Mouse (Mus musculus) liver, adult 2 months (tissue): ENCODE results near the gene Svop.

Source experiments
- CTCF ChIP-seq: fragments of 200-500 bp; IDR thresholded peaks from 2 replicates; pipeline ENCODE4 v1.5.1; 2011; ENCODE audit warnings: low read depth, low read length, control low read depth
- POLR2A ChIP-seq: fragments of 200-500 bp; IDR thresholded peaks from 2 replicates; pipeline ENCODE4 v1.6.1; 2011; ENCODE audit warnings: low read length, control low read depth; ENCODE audit not compliant: insufficient read depth; ENCODE audit errors: extremely low read depth

- TF ChIP-seq CTCF (no peak), POLR2A (no peak)
These were observed 110.9 kb downstream of the Svop start for GRCm38 (mm10) chr5:113980511-113980910.
